Mouse (Mus musculus) heart, adult 11 months (tissue): Measurements from ENCODE around the gene Cfb.
"Not testable (repeated sequence)": the region's sequence is repeated elsewhere in the genome, so short reads cannot be mapped to it uniquely, and the experiment has no call there.

Experiments used
- DNase-seq: peaks from one replicate; pipeline ENCODE4 v3.0.0; 2022

The Cfb gene

DNA sequence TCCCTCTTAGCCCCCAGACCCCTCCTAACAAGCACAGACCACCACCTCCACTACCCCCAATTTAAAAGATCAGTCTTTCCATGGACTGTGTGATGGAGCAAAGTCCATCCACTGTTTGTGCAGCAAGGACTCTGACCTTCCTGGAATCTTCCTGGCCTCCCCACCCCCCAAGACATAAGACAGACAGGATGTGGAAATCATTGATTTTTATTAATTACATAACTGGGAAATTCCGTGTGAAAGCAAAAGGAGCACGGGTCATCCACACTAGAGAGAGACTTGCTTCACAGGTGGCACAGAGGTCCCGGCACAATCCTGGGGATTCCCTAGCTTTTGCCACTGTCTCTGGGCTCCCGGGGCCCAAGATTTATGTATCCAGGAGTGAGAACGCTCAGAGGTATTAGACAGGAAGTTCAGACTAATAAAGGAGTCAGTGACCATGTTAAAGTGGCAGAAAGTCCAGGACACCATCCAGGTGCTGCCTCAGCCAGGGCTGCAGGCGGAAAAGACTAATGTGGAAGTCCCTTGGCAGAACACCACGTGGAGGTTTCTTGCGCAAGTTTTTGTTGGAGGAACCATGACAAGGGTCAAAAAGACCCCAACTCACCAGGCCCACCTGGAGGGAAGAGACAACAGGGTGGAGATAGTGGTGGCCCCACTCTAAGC is at the start of gene Cfb:
Gene Cfb, minus strand, starts transcription at position 103 of the 666 bp plus-strand sequence.
- DNase-seq, result peak; percentile 86

DNA sequence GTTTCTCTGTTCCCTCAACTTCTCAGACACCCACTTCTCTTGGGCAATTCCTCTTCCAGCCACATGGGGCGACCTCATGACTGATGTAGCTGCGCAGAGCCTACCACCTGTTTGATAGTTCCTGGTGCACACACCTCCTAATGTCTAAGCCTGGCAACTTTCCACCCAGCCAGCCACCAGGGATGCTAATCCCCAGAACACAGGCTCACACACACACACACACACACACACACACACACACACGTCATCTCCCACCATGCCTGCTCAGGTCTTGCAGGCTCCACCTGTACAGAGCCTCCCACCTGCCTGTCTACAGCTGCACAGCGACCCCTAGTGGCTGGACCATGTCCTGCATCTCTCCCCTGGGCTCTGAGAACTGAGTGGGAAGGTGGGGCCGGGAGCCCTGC is 49.6 kb upstream of the Cfb start:
- DNase-seq, result peak; percentile 96

DNA sequence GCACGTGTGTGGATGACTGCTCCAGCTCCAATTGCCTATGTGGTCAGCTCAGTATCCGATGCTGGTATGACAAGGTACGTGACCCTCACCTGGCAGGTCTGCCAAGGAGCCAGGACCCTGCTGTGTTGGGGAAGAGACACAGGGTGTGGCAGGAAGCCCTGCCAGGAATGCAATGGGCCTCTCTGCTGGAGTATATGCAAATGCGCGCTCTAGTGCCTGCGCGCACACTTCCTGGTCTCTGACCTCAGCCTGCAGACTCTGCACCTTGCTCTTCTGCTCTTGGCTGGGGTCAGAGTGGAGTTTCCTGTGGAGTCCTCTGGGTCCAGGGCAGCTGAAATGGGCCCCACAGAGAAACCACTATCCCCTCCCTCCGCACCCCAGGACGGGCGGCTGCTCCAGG is 48.7 kb upstream of the Cfb start:
- no peak for DNase-seq

DNA sequence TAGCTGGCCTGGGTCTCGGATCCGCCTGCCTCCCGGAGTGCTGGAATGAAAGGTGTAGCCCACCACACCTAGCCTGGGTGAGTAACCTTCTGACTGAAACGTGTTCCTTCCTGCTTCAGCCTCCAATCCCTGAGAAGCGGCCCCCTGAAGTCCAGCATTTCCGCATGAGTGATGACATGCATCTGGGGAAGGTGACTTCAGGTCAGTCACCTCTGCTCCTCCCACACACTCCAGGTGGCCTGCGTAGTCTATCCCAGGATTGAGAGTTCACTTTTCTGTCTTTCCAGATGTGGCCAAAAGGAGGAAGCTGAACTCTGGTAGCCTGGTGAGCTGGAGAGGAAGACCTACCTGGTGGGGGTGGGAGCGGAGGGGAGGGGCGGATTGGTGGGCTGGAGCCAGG is 40.6 kb upstream of the Cfb start:
- no peak for DNase-seq

DNA sequence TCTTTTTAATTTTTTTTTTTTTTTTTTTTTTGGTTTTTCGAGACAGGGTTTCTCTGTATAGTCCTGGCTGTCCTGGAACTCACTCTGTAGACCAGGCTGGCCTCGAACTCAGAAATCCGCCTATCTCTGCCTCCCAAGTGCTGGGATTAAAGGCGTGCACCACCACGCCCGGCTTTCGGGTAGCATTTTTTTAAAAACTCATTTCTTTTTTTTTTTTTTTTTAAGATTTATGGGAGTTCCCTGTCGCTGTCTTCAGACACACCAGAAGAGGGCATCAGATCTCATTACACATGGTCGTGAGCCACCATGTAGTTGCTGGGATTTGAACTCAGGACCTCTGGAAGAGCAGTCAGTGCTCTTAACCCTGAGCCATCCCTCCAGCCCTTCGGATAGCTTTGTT is 39.6 kb upstream of the Cfb start:
- DNase-seq, result not testable (repeated sequence)

DNA sequence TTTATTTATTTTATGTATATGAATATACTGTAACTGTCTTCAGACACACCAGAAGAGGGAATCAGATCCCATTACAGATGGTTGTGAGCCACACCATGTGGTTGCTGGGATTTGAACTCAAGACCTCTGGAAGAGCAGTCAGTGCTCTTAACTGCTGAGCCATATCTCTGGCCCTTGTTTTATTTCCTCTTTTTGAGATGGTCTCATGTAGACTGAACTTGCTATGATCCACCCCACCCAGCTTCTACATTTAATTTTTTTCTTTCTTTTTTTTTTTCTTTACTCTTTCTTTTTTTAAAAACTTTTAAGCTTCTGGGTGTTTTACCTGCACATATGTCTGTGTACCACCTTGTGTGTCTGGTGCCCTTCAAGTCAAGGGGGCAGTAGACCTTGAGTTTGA is 38.5 kb upstream of the Cfb start:
- not testable (repeated sequence) for DNase-seq

DNA sequence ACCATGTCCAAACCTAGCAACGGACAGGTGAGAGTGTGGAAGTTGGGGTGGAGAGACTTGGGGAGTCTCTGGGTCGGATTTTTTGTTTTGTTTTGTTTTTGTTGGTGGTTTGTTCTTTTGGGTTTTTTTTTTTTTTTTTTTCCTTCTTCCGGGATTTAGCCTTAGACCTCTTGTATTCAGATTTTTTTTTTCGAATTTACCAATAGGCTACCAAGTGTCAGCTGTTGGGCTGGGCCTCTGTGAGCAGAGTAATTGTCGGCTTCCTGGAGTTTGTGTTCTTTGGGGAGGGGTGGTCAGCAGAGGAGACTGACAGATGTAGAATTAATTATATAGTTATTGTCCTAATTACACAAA is 37.5 kb upstream of the Cfb start:
- peak; percentile 97 for DNase-seq

DNA sequence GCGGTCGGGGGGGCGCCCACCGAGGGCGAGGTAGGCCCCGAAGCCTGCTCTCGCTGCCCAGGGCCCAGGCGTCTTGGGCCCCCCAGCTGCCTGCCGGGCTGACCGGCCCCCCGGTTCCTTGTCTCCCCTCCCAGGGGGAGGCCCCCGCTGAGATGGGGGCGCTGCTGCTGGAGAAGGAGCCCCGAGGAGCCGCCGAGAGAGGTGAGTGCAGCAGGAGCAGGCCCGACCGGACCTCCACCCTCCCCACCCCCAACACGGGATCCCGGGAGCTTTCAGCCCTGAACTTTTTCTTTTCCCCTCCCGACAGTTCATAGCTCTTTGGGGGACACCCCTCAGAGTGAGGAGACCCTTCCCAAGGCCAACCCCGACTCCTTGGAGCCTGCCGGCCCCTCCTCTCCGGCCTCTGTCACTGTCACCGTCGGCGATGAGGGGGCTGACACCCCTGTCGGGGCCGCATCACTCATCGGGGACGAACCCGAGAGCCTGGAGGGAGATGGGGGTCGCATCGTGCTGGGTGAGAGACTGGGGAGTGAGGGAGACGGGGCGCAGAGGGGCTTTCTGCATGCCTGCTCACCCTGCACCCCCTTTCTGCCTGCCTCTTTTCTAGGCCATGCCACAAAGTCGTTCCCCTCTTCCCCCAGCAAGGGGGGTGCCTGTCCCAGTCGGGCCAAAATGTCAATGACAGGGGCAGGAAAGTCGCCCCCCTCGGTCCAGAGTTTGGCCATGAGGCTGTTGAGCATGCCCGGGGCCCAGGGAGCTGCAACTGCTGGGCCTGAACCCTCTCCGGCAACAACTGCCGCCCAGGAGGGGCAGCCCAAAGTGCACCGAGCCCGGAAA is 37.0 kb upstream of the Cfb start:
- DNase-seq, result peak; percentile 97

DNA sequence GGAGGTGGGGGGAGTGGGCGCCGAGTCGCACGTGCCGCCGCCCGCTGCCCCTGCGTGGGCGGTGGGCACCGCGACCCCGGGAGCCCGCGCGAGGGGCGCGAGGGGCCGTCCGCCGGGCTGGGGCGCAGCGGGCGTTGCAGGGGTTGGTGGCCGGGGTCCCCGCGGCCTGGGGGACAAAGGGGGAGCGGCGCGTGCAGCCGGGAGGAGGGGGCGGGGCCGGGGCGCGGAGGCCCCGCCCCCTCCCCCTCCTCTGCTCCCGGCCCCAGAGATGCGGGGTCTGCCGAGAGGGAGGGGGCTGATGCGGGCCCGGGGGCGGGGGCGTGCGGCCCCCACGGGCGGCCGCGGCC is 36.4 kb upstream of the Cfb start:
- no peak for DNase-seq

DNA sequence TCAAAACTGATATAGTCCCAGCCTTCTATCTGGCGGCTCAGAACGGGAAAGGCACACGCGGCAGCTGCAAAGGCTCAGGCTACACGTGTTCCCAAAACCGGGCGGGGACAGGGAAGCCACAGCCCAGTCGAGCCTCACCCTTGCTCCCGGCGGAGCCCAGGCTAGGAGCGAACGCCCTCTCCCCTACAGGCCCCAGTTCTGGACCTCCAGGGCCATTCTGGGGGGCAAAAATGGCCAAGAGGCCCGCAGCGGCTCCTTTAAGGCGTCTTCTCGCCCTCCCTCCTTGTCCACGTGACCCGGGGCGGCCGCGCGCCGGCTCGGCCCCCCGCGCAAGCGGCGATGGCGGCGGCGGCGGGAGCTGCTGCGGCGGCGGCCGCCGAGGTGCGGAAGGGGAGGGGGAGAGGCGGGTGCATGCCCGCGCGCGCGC is 35.9 kb upstream of the Cfb start, which contains the start of the genes C2 and Ehmt2:
Gene C2, minus strand, starts transcription at position 106 of the 427 bp plus-strand sequence.
Gene Ehmt2, plus strand, starts transcription at position 310 of the 427 bp plus-strand sequence.
- peak; percentile 99 for DNase-seq

DNA sequence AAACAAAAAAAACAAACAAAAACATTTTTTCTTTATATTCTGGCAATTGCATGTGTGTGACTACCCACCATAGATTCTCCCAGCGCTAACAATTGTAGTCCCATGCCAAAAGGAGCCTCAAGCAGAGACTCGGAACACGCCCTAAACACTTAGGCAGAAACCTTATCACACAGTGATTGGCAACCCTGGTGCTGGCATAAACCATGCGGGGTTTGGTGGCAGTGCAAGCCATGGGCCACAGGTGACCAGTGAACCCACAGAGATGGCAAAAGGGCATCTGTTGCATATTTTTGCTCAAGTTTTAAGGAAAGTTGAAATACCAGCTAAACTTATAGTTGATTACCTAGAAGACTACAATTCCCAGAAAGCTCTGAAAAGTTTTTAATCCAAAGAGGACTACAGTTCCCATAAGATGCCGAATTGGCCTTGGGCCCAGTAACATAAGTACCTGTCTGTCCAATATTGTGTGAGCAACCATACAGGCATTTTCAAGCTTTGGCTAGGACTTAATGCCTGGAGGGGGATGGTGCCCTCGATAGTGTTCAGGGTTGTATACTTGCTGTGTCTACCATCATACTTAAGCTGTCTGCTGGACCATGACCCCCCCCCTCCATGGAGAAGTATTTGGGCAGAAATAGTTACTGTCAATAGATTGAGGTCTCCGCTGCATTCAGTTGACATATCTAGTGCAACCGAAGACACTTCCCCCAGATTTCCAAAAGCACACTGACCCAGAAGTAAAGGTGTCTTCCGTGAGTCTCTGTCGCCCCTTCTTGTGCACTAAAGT is 35.2 kb upstream of the Cfb start:
- DNase-seq, result peak; percentile 94

DNA sequence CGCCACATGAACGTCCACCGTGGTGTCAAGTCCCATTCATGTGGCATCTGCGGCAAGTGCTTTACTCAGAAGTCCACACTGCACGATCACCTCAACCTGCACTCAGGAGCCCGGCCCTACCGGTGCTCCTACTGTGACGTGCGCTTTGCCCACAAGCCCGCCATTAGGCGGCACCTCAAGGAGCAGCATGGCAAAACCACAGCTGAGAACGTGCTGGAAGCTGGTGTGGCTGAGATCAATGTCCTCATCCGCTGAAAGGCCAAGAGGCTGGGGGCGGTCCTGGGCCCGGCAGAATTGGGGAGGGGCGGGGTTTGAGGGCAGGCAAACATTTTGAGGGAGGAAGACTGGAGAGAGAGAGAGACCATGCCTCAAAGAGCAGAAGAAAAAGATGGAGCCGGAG is 34.0 kb upstream of the Cfb start:
- DNase-seq, result peak; percentile 93

DNA sequence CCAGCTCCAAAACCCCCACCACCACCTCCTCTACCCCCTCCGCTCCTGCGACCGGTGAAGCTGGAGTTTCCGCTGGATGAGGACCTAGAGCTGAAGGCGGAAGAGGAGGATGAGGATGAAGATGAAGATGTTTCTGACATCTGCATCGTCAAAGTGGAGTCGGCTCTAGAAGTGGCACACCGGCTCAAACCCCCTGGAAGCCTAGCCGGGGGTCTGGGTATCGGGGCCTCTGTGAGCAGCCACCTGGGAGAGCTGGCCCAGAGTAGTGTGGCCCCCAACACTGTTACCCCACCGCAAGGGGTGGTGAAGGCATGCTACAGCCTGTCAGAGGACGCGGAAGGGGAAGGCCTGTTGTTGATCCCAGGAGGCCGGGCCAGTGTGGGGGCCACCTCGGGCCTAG is 33.4 kb upstream of the Cfb start:
- DNase-seq, result peak; percentile 95

DNA sequence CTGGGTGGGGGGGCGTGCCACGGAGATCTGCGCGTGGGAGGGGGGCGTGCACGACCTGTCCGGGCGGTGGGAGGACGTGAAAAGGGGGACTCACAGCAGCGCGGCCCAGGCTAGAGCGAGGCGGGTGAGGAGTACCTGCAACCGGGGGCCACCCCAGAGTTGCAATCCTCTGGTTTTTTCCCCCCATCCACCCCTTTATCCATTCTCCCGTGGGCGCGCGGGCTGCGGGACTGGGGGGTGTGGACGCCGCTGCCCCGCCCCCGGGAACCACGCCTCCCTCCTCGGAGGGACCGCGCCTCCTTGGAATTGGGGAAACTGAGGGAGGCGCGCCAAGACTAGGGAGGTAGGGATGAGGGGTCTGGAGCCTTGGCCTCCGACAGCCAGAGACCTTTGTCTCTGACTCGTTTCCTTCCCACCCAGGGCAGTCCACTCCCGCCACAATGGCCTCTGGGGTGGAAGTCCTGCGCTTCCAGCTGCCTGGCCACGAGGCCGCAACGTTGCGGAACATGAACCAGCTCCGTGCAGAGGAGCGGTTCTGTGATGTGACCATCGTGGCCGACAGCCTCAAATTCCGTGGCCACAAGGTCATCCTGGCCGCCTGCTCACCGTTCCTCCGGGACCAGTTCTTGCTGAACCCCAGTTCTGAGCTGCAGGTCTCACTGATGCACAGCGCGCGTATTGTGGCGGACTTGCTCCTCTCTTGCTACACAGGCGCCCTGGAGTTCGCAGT is 32.6 kb upstream of the Cfb start:
- DNase-seq, result peak; percentile 98

DNA sequence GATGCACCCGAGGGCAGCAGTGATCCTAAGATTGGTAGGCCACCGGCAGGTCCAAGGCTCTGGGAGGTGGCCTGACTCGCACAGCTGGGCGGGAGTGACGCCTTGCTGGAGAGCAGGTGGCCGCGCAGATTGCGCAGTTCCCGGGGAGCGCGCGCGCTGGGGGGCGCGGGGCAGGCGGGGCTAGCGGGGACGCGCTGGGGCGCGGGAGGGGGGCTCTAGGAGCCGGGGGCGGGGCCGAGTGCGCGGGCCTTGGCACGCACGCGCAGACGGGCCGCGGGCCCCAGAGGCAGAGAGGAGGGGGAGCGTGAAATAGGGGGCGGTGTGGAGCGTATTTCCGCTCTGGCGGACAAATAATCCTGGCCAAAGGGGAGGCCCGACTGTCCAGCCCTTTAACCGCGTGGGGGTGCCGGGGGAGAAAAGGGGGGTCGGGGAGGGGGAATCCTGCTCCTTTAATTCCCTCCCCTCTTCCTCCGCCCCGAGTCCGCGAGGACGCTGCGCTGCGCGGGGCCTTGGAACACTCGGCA is 31.8 kb upstream of the Cfb start:
- peak; percentile 100 for DNase-seq

DNA sequence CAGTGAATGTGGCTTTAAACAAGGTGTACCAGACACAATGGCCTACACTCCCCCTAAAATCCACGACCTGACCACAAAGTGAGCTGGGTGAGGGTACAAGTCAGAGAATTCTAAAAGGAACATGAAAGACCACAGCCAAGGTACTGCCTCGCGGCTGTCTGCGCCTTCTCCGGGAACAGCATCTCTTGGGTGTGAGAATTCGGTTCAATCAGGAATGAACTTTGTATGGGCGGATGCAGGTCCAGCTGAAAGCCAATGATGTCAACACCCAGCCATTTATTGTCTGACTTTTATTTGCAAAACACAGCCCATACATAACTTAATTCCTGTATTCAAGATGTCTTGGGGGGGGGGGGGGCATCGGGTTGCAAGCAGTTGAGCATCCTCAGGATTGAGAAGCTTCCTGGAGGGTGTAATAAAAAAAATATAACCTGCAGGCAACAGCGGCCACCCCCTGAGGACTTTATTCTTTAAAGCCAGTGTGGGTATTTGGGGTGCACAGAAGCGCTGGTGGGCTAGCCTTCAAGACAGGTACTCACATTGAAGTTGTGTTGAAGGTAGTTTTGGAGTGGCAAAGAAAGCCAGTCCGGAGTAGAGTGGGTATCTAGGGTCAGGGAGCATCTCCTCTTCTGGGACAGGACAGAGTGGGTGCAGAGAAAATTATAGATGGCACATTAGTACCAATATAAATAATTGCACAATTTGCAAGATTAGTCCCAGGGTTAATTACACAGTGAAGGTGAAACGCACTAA is 30.9 kb upstream of the Cfb start:
- DNase-seq, result no peak

DNA sequence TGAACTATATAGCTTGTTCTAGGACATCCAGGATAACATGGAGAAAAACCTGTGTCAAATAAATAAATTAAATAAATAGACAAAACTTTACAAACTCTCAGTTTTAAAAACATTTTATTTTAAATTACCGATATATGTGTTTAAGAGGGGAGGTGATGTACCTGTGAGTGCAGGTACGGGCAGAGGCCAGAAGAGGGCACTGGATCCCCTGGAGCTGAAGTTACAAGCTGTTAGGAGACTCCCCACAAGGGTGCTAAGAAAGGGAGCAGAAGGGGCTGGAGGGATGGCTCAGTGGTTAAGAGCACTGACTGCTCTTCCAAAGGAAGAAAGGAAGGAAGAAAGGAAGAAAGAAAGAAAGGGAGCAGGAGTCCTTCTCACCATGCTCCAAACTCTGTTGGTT is 29.1 kb upstream of the Cfb start:
- no peak for DNase-seq

DNA sequence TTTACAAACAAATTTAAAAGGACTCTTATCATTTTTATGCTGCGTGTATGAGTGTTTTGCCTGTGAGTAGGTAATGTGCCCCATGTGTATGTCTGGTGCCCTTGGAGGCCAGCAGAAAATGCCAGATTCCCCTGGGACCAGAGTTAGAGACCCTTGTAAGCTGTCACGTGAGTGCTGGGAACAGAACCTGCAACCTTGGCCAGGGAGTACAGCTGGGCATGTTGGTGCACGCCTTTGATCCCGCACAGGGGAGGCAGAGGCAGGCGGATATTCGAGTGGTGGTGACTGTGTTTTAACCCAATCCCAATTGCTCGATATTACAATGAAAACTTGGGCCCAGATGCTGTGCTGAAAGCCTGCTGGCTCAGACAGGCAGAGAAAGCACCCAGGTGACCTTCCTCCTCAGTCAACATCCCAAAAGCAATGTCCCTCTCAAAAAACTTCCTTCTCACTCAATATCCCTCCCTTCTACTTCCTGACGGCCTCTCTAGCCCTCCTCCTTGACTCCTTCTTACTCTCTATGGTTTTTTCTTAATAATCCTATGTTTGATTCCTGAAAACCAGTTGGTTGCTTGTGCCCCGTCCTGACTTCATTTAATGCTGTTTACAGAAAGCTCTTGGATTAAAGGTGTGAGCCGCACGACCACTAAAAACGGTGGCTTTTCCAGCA is 27.9 kb upstream of the Cfb start:
- no peak for DNase-seq

DNA sequence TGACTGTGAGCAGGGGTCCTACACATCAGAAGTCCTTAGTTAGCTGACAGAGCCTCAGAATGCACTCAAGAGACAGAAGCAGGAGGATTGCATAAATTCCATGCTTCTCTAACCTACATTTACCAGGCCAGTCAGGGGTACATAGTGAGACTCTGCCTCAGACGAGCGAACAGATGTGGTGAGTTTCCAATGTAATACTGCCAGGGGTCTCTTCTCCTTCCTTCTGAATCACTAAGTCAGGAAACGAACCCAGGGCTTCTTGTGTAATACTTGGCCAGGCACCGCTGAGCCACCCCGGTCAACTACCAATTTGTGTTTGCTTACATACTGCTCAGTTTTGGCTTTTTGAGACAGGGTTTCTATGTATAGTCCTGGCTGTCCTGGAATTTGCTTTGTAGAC is 25.6 kb upstream of the Cfb start:
- DNase-seq, result no peak

DNA sequence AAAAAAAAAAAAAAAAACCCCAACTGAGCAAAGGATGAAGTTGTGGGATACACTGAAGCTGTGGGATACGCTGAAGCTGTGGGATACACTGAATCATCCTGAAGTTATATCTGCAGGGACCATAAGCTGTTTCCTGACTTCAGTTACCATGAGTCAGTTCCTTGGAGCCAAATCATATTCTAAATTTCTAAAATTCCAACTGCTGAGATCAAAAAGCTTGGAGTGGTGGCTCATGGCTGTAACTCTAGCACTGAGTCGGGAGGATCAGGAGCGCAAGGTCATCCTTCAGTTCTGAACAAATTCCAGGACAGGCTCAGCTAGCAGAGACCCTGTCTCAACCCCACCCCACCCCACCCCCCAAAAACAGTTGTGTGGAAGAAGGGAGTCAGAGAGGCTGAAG is 23.3 kb upstream of the Cfb start:
- DNase-seq, result no peak

DNA sequence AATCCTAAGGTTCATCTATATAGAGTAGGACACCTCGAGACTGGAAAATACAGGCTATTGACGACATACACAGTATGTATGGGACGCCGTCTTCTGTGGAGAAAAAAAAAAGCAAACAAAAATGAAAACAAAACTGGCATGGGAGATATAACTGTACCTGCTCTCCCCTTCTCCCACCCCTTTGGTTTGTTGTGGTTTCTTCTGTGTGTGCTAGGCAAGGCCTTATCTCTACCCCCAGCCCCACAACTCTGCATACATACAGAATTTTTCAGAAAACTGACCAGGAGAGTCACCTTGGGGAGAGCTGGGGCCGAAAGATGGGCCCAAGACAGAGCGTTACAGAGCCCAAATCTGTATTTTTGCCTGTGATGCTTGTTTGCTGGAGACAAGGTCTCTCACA is 22.4 kb upstream of the Cfb start:
- DNase-seq, result no peak
